Mouse (Mus musculus): Measurements from ENCODE around the gene Armc3.

- TF ChIP-seq CTCF (IDR thresholded peaks at IDR 0.05; ENCODE audit: low read depth) (no peak), EP300 (IDR thresholded peaks at IDR 0.05; ENCODE audit: low read depth) (no peak)
Measured at GRCm38 (mm10) chr2:19164234-19164633, 34.9 kb upstream of the Armc3 start.

All from liver, embryonic 14.5 days (tissue).